Mouse (Mus musculus) neural tube, embryonic 12.5 days (tissue): Measurements from ENCODE around the gene Prkaa2. TPM values are rescaled to one million over a fixed set of nuclear protein-coding genes. Genes with fewer than 3 reads are reported as not detected.

Experiments used
- polyA plus RNA-seq: library from polyadenylated mRNA; unstranded; fragments of >200 nt; fragmentation: Nextera tagmentation; extraction: Ambion mirVana; gene quantifications from 2 replicates; pipeline ENCODE4 v1.2.1, GENCODE M21; 2016

Prkaa2 gene
- polyA plus RNA-seq, 1 experiment from 2014 or later: 6.8 TPM

Other genes starting within 250 kb of the Prkaa2 start
- not detected in 2 replicates for gene C8a, start 233.5 kb downstream of the Prkaa2 start, polyA plus RNA-seq
- 0.11 TPM in 1 of 2 replicates, not detected in the other for gene Fyb2, start 196.4 kb downstream of the Prkaa2 start, polyA plus RNA-seq
- gene Plpp3, start 47.5 kb upstream of the Prkaa2 start, polyA plus RNA-seq: 55.7 and 57.7 TPM in 2 replicates